Mouse (Mus musculus) megakaryocyte, embryonic 14.5 days (primary cell): ENCODE measurements at regions not wholly inside any gene's neighbourhood (a gene's known extent, or its start where the extent isn't known, plus 50 kb on each side); places are given as distances from the start of the nearest gene placed in this dataset.

ENCODE experiments used
- FLI1 ChIP-seq: IDR thresholded peaks from 2 replicates; pipeline ENCODE4 v1.6.1; 2012; ENCODE audit warnings: low read length, inconsistent platforms, mixed read lengths
- GATA1 ChIP-seq: IDR thresholded peaks from 3 replicates; pipeline ENCODE4 v1.6.1; 2012; ENCODE audit warnings: mixed read lengths, low read length, inconsistent platforms, borderline replicate concordance

DNA sequence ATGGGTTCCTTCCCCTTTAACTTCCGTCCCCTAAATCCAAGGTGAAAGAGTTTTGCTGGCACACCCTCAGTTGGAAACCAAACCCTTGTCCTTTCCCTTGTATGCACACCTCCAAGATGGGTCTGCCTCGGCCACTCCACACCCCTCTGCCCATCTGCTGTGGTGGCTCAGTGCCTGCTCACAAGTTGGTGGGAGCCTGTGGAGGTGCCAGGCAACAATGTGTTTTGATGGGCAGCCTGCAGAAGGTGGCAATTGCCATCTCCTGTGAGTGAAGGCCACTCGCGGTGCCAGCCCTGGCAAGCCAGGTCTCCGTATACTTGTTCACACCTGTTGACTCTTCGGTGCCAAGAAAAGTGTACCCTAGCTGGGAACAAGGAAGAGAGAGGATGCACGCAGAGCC lies 344.8 kb downstream of the Rps6kc1 start:
- TF ChIP-seq GATA1, result no peak
- no peak for TF ChIP-seq FLI1
